Mouse (Mus musculus): ENCODE measurements around the gene Wdr61.

Wdr61 gene

DNA sequence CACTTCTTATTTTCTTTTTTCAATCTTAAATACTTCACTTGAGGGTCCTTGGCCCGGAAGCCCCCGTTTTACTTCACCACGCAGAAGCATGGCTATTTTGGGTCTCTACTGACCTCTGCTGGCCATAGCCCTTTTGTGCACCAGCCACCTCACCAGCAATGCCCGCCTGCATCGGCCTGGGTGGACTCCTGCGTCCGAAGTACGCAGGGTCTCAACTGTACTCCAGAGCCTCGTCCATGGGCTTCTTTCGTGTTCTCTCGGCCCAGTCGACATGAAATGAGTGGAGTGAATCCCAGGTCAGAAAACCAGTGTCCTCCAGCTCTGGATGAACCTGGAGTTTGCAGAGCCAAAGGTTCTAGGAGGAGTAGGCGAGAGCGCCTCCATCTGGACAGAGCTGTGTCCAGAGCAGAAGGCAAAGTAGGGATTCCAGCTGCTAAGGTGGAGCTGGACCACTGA, 57.8 kb downstream of the Wdr61 start:
- DNase-seq, result peak; percentile 74

DNA sequence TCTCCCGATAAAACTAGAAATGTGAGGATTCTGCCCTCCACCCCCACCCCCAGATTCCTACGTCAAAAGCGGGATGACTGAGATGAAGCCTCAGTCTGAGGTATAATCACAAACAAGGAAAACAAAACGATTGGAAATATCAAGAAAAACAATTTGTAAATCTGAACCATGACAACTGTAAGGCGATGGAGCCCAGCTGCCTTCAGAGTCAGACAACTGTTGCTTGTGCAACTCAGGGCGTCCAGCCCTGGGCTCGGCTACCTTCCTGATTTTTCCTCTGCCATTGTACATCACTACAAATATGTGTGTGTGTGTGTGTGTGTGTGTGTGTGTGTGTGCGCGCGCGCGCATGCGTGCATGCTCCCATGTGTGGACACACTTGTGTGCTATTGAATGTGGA, 60.4 kb downstream of the Wdr61 start:
- no peak for DNase-seq

- DNase-seq, result no peak
Measured at GRCm38 (mm10) chr9:54671962-54672361, 62.4 kb downstream of the Wdr61 start.

DNA sequence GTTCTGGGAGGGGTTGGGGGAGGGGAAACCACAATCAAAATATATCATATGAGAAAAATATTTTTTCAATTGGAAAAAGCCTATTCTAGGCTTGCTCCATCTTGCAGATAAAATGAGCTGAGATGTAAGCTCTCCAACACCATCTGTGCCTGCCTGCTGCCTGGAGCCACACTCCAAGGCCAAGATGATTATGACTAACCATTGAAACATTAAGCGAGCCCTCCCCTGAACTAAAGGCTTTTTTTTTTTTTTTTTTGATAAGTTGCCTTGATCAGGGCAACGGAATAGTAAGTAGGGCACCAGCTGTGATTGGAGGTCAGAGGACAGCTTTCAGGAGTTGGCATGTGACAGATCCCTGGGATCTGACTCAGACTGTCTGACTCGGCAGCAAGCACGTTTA, 65.9 kb downstream of the Wdr61 start:
- peak; percentile 68 for DNase-seq

DNA sequence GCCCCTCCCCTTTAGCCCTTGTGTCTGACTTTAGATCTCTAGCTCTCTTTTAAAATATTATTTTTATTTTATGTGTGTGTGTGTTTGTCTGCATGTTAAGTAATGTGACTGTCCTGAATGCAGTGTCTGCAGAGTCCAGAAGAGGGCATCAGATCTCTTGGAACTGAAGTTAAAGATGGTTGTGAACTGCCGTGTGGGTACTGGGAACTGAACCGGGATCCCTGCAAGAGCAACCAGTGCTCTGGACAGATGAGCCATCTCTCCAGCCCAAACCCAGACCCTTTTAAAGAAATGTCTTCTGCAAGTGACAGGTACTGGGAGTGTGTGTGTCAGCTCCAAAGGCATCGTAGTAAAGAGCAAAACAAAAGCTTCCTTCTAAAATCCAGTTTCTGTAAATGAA, 68.2 kb downstream of the Wdr61 start:
- no peak for DNase-seq
